ENCODE assay signal across 10 mouse cellular contexts in genomic region chr9:41147203-41147842, GRCm38 (mm10). TPM values are rescaled to one million over a fixed set of nuclear protein-coding genes. Genes with fewer than 3 reads are reported as not detected.
A peak's percentile ranks its signal among the peaks of the same experiment; 100 is the strongest.
DNase-seq lines count a peak whose midpoint lies in the region.
"Had no signal": no experiment of that assay in that cellular context is flagged by ENCODE, and none has a peak within 500 bp of the region (broad histone marks: within the 10 kb centered on the region; RNA-seq: fewer than 3 reads in every experiment).

No protein-coding gene starts in this region.

- H3K27ac ChIP-seq in heart, embryonic 10.5 days = no peak overlapping the region
- H3K27ac ChIP-seq: liver, embryonic 15.5 days had no signal

- peak; percentile 96 for DNase-seq in heart, adult 11 months
- no peak for DNase-seq in heart, embryonic 10.5 days (ENCODE audit: low spot score)
- DNase-seq in cerebellum, postnatal 36 days = peak; percentile 39 to 43
- peak; percentile 39 for DNase-seq in kidney, adult 18-20 months
- DNase-seq in lung, postnatal 25 days (ENCODE audit: low spot score) = peak; percentile 71
- DNase-seq in urinary bladder, adult 2 months (ENCODE audit: low spot score) = no peak
- DNase-seq in natural killer cell, adult 2 months (ENCODE audit: low spot score in 2 of 2) = no peak
- DNase-seq in right cerebral cortex, postnatal 36 days (ENCODE audit: low spot score in 2 of 2) = no peak

- H3K9me3 ChIP-seq in heart, embryonic 10.5 days = no peaks in the 10 kb centered on the region
- H3K9me3 ChIP-seq: liver, embryonic 15.5 days had no signal

- peaks cover 40% of the 10 kb centered on the region for H3K4me1 ChIP-seq in heart, embryonic 10.5 days

- WGBS in heart, embryonic 10.5 days = 64% methylated on average over 13 of the region's 13 CpGs

- no peak overlapping the region for H3K4me3 ChIP-seq in heart, embryonic 10.5 days
- H3K4me3 ChIP-seq: liver, embryonic 15.5 days had no signal

- no peaks in the 10 kb centered on the region for H3K27me3 ChIP-seq in heart, embryonic 10.5 days (ENCODE audit: insufficient read depth, poor library complexity, severe bottlenecking)
- H3K27me3 ChIP-seq: CH12.LX; liver, embryonic 15.5 days had no signal

- no peaks in the 10 kb centered on the region for H3K36me3 ChIP-seq in heart, embryonic 10.5 days
- H3K36me3 ChIP-seq: liver, embryonic 15.5 days had no signal

RNA-seq across cellular contexts. Expression of gene Ubash3b, which starts 14.2 kb away (rescaled TPM):
- polyA plus RNA-seq in heart, embryonic 10.5 days (2016; fragmentation: Nextera tagmentation; extraction: Ambion mirVana) = 13.3 and 13.8 TPM in 2 replicates
- polyA plus RNA-seq in urinary bladder, adult 2 months (2012; rRNA removed) = 4.2 and 4.6 TPM in 2 replicates

Comparison
In these comparisons a context has a peak if more than half of its experiments do, and no peak if none do; other contexts are left out.
1. DNase-seq: peak in heart, adult 11 months (single experiment), cerebellum, postnatal 36 days (2 of 2), kidney, adult 18-20 months (single experiment) and lung, postnatal 25 days (single experiment); none in heart, embryonic 10.5 days (single experiment), urinary bladder, adult 2 months (single experiment), natural killer cell, adult 2 months (0 of 2) and right cerebral cortex, postnatal 36 days (0 of 2).